Mouse (Mus musculus) embryonic fibroblast, embryonic 13.5 days (primary cell): ENCODE data around the gene Tmco4.

Experiments
- CTCF ChIP-seq: IDR thresholded peaks from 2 replicates; pipeline ENCODE4 v1.5.1; 2011; ENCODE audit warnings: mild to moderate bottlenecking, control low read depth, low read length, moderate library complexity, borderline replicate concordance; ENCODE audit not compliant: insufficient read depth
- POLR2A ChIP-seq: IDR thresholded peaks from 2 replicates; pipeline ENCODE4 v1.6.1; 2011; ENCODE audit warnings: low read depth, mild to moderate bottlenecking, control low read depth, low read length, moderate library complexity

DNA sequence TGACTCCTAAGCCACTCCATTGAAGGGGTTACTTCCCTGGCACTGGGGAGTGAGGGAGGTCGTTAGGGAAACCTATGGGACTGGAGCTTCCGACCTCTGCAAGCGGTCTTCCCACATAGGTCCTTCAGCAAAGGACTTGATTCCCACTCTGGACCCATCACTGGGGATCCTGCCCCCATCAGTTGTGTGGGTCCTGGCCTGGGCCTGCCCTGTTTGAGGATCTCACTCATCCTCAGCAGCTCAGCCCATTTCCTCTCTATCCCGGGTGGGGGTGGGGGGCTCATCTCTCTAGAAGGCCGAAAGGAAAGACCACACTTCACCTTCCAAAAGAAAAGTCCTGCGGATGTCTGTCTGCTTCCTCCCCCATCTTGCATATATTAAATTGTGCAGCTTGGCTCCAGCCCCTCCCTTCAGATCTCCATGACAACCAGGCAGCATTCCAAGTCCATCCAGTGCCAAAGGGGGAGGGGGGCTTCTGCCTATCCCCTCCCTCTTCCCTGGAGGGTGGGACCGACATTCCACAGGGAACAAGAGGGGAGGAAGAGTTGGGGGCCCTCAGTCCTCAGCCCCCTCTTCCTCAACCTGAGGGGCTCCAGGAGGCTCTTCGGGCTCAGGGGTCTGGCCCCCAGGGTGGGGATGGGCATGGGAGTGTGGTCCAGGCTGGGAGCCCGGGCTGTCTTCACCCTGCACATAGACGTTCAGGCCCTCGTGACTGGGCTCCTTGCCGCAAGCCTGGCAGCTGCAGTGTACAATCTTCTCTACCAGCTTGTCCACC, 110.3 kb downstream of the Tmco4 start:
- TF ChIP-seq CTCF (no peak), POLR2A (no peak)
